Mouse (Mus musculus) limb, embryonic 14.5 days (tissue): Measurements from ENCODE around the gene Mecom. TPM values are rescaled to one million over a fixed set of nuclear protein-coding genes. Genes with fewer than 3 reads are reported as not detected.
"Not testable (repeated sequence)": the region's sequence is repeated elsewhere in the genome, so short reads cannot be mapped to it uniquely, and the experiment has no call there.

Experiments used
- ATAC-seq: fragments of 200-750 bp; cut with Nextera tagmentation; 2 replicates; pipeline ENCODE4 v1.8.0; 2017; ENCODE audit warnings: low read depth, moderate number of reproducible peaks, moderate TSS enrichment; ENCODE audit not compliant: low FRiP score
- DNase-seq: peaks from one replicate; pipeline ENCODE4 v3.0.0-alpha.2; 2015; ENCODE audit warnings: low spot score
- H3K27ac ChIP-seq: fragments of 300-500 bp; sonication (generic); replicated peaks from 2 replicates; pipeline ENCODE4 v1.5.1; 2014; ENCODE audit warnings: low read depth, mild to moderate bottlenecking, low read length, moderate library complexity, mixed read lengths
- H3K27me3 ChIP-seq: fragments of 300-500 bp; sonication (generic); 2 replicates; pipeline ENCODE4 v1.6.1; 2014; ENCODE audit warnings: low read length, mixed read lengths; ENCODE audit not compliant: control insufficient read depth, insufficient read depth
- H3K36me3 ChIP-seq: fragments of 300-500 bp; sonication (generic); 2 replicates; pipeline ENCODE4 v1.6.1; 2014; ENCODE audit warnings: mild to moderate bottlenecking, low read length, moderate library complexity, mixed read lengths; ENCODE audit not compliant: control insufficient read depth, insufficient read depth
- H3K4me1 ChIP-seq: fragments of 300-500 bp; sonication (generic); 2 replicates; pipeline ENCODE4 v1.6.1; 2014; ENCODE audit warnings: antibody characterized with exemption, low read length, mixed read lengths; ENCODE audit not compliant: control insufficient read depth, insufficient read depth
- H3K4me2 ChIP-seq: fragments of 300-500 bp; sonication (generic); replicated peaks from 2 replicates; pipeline ENCODE4 v1.6.1; 2014; ENCODE audit warnings: low read depth, mild to moderate bottlenecking, low read length, moderate library complexity; ENCODE audit not compliant: severe bottlenecking
- H3K4me3 ChIP-seq: fragments of 300-500 bp; sonication (generic); replicated peaks from 2 replicates; pipeline ENCODE4 v1.5.1; 2014; ENCODE audit warnings: low read length
- H3K9ac ChIP-seq: fragments of 300-500 bp; sonication (generic); 2 replicates; pipeline ENCODE4 v1.6.1; 2014; ENCODE audit warnings: mild to moderate bottlenecking, low read depth, low read length, moderate library complexity; ENCODE audit not compliant: severe bottlenecking
- H3K9me3 ChIP-seq: fragments of 300-500 bp; sonication (generic); 2 replicates; pipeline ENCODE4 v1.6.1; 2016; ENCODE audit warnings: low read length; ENCODE audit not compliant: control insufficient read depth
- POLR2A ChIP-seq: fragments of 200-500 bp; IDR thresholded peaks from 2 replicates; pipeline ENCODE4 v1.8.0; 2012; ENCODE audit warnings: inconsistent platforms, mild to moderate bottlenecking, moderate library complexity, borderline replicate concordance; ENCODE audit not compliant: insufficient read depth, insufficient read length; ENCODE audit errors: extremely low read depth
- WGBS: fragments of 180-500 bp; shearing (Covaris S2); extraction: QIAGEN DNeasy Blood & Tissue Kit; methylation state at CpG from one replicate; pipeline ENCODE4 v1.1.7; 2014; 5-methylcytosine and 5-hydroxymethylcytosine counted together
- polyA plus RNA-seq, 2 experiments: library from polyadenylated mRNA; depleted of rRNA in 1 of 2; stranded (reverse) in 1 of 2; unstranded in 1 of 2; fragments of >200 nt; fragmentation: Nextera tagmentation in 1 of 2; extraction: Ambion mirVana in 1 of 2; gene quantifications; 2 replicates each; pipeline versions ENCODE4 v1.2.1 to v1.2.3; 2012 to 2014

Mecom gene
- polyA plus RNA-seq, 2 experiments: 35.8 to 42.2 TPM

DNA sequence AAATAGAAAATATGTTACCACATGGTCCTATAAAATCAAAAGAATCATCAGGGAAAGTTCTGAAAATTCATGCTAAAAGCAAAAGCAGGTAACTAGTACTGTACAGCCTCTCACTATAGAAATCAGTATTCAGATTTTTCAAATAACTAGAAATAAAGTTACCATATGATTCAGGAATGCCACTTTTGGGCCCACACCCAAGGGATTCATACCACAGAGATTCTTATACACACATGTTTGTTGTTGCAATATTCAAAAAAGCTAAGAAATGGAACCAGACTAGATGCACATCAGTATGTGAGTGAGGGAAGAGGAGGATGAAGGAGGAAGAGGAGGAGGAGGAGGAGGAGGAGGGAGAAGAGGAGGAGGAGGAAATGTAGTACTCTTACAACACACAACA, 106.2 kb downstream of the Mecom start:
- H3K27ac ChIP-seq: no peak overlapping the region
- no peaks in the 10 kb centered on the region; the same call in 1 of the 2 replicates for H3K36me3 ChIP-seq
- H3K27me3 ChIP-seq: no peaks in the 10 kb centered on the region
- no peak overlapping the region for H3K9ac ChIP-seq
- no peak for DNase-seq
- H3K9me3 ChIP-seq: no peaks in the 10 kb centered on the region
- TF ChIP-seq POLR2A: no peak
- no peak for ATAC-seq
- H3K4me1 ChIP-seq: peaks cover 22% of the 10 kb centered on the region
- no peak overlapping the region for H3K4me3 ChIP-seq
- H3K4me2 ChIP-seq: no peak overlapping the region

DNA sequence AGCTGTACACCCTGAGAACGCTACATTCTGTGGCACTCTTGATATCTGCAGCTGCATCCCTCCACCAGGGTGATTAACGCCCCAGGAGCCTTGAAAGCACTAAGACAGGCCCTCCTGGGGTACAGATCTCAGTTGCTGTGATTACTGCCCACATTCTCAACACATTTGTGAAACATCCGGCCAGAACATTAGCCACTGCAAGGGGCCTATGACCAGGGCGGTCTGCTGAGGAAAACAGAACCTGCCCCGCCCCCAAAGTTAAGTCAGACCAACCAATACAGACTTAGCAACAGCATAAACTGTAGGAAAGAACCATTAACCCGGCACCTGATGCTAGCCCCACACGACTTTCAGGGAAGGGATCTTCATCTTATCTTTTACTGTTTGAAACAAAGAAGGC, 109.8 kb downstream of the Mecom start:
- ATAC-seq: no peak; the same call in 1 of the 2 replicates
- no peak for TF ChIP-seq POLR2A
- Histone ChIP-seq H3K4me1 (peaks cover 11% of the 10 kb centered on the region), H3K27ac (no peak overlapping the region), H3K4me3 (no peak overlapping the region), H3K27me3 (no peaks in the 10 kb centered on the region), H3K9me3 (no peaks in the 10 kb centered on the region), H3K4me2 (no peak overlapping the region), H3K36me3 (no peaks in the 10 kb centered on the region), H3K9ac (no peak overlapping the region)
- WGBS: 26% methylated on average over 7 of the region's 7 CpGs
- no peak for DNase-seq

DNA sequence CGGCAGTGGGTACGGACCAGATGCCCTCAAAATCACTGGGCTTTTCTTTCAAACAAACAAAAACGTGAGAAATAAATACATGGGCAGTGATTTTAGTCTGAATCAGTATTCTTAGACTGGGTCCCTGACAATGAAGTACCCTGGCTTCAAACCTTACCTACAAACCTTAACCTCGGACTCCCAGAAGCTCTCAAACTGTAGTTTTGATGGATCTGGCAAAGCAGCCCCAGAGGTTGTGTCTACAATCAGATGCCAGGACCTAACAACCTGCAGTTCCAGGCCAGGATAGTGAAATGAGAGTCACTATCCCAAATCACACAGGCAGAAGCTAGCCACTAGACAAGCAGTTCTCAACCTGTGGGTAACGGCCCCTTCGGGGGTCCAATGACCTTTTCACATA, 111.2 kb downstream of the Mecom start:
- Histone ChIP-seq H3K4me1 (peaks cover 11% of the 10 kb centered on the region), H3K27ac (no peak overlapping the region), H3K4me3 (no peak overlapping the region), H3K9me3 (no peaks in the 10 kb centered on the region), H3K27me3 (no peaks in the 10 kb centered on the region), H3K9ac (no peak overlapping the region), H3K4me2 (no peak overlapping the region), H3K36me3 (no peaks in the 10 kb centered on the region)
- 82% methylated on average over 6 of the region's 6 CpGs for WGBS
- DNase-seq (no peak), ATAC-seq (no peak)
- TF ChIP-seq POLR2A: no peak

DNA sequence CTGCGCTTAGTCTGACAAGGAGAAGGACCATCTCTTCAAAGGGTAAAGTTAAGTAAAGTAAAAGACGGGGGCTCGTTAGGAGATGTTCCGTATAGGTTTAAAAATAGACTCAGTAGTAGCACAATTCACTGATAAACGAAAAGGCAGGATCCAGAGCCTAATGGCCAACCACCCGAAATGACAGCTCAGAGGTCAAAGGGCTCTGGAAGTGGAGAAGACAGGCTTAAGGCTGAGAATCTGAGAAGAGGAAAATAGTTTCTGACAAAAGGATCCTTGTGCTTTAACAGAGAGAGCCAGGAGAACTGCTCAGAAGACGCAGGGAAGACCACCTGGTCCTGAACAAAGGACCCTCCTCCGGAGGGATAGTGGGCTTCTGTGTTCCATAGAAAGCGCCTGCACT, 111.7 kb downstream of the Mecom start:
- H3K4me2 ChIP-seq: no peak overlapping the region
- TF ChIP-seq POLR2A: no peak
- H3K4me3 ChIP-seq: no peak overlapping the region
- no peaks in the 10 kb centered on the region for H3K36me3 ChIP-seq
- WGBS: 65% methylated on average over 9 of the region's 9 CpGs
- peaks cover 11% of the 10 kb centered on the region for H3K4me1 ChIP-seq
- H3K27ac ChIP-seq: no peak overlapping the region
- no peaks in the 10 kb centered on the region for H3K27me3 ChIP-seq
- no peak for ATAC-seq
- DNase-seq: no peak
- H3K9ac ChIP-seq: no peak overlapping the region
- no peaks in the 10 kb centered on the region for H3K9me3 ChIP-seq

DNA sequence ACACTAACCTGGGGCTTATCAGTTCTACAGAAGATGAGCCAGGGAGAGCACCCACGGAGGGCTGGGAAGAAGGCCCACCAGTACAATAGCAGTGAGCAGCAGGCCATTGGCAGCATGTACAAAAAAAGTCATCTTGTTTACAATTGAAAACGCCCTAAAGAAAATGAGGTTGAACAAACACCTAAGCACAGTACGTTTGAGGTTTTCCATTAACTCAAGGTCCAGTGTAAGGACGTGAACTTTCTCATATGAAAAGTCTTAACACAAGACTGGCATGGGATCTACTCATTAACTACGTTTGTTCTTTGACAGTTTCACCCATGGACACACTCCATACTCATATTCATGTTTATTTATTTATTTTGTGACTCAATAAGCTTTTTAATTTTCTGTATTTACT, 118.9 kb downstream of the Mecom start:
- no peak overlapping the region for H3K27ac ChIP-seq
- ATAC-seq: no peak

DNA sequence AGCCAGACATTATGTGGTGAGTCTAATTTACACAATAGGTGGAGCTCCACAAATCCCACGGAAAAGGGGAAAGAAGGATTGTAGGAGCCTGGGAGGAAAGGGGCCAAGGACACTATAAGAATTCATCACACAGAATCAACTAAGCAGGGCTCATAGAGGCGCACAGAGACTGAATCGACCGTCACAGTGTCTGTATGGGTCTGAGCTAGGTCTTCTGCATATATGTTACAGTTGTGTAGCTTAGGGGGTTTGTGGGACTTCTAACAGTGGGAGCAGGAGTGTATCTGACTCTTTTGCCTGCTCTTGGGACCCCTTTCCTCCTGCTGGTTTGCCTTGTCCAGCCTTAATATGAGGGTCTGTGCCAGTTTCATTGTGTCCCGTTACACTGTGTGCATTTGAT, 123.8 kb downstream of the Mecom start:
- Histone ChIP-seq H3K4me1 (0 out of 2 replicates have a peak, but pooled peaks cover 2% of the 10 kb centered on the region), H3K27me3 (no peaks in the 10 kb centered on the region), H3K36me3 (peaks cover 2% of the 10 kb centered on the region; the same call in 1 of the 2 replicates), H3K27ac (no peak overlapping the region), H3K9me3 (0 out of 2 replicates have a peak, but pooled peaks cover 4% of the 10 kb centered on the region), H3K4me3 (no peak overlapping the region), H3K4me2 (no peak overlapping the region), H3K9ac (no peak overlapping the region)
- ATAC-seq: no peak
- no peak for TF ChIP-seq POLR2A
- 97% methylated on average over 5 of the region's 5 CpGs for WGBS
- DNase-seq: no peak

More for the DNA sequence above, 118.9 kb downstream of the Mecom start:
- Histone ChIP-seq H3K9me3 (0 out of 2 replicates have a peak, but pooled peaks cover 4% of the 10 kb centered on the region), H3K9ac (no peak overlapping the region), H3K36me3 (peaks cover 4% of the 10 kb centered on the region; the same call in 1 of the 2 replicates), H3K27me3 (no peaks in the 10 kb centered on the region), H3K4me2 (no peak overlapping the region), H3K4me3 (no peak overlapping the region), H3K4me1 (no peaks in the 10 kb centered on the region)
- TF ChIP-seq POLR2A: no peak
- 82% methylated on average over 5 of the region's 5 CpGs for WGBS
- no peak for DNase-seq

DNA sequence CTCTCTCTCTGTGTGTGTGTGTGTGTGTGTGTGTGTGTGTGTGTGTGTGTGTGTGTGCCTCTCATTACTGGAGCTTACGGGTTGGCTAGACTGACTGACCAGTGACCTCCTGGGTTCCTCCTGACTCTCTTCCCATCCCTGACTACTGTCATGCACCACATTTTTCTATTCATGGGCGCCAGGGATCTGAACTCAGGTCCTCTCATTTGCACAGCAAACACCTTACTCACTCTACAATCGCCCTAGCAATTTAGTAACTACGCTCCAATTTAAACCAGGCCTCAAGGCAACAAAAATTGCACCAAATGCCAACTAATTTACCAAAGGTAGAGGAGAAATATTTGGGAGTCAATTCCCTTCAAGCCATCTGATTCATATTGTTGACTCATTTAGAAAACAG, 125.9 kb downstream of the Mecom start:
- not testable (repeated sequence) for DNase-seq, H3K9ac ChIP-seq, H3K27ac ChIP-seq, H3K36me3 ChIP-seq, H3K4me2 ChIP-seq, H3K4me1 ChIP-seq, ATAC-seq, H3K27me3 ChIP-seq, H3K9me3 ChIP-seq, H3K4me3 ChIP-seq
- 78% methylated on average over 4 of the region's 4 CpGs for WGBS
